Mouse (Mus musculus) lung, postnatal 10 days (tissue): Measurements from ENCODE around the gene Nln.

ENCODE experiments used
- DNase-seq: peaks from one replicate; pipeline ENCODE4 v3.0.0; 2021

The Nln gene

GRCm38 (mm10) chr13:104109288-104109815 is at the start of gene Nln, which contains the start of gene Sgtb:
Nln (minus strand) TSS chr13:104109614.
Sgtb (plus strand) TSS chr13:104109741.
- DNase-seq: peak; percentile 89

GRCm38 (mm10) chr13:104155686-104156085 is 46.3 kb upstream of the Nln start:
- DNase-seq: no peak

GRCm38 (mm10) chr13:104155106-104155505 is 45.7 kb upstream of the Nln start:
- no peak for DNase-seq

GRCm38 (mm10) chr13:104154180-104154579 is 44.8 kb upstream of the Nln start:
- no peak for DNase-seq

GRCm38 (mm10) chr13:104145646-104146045 is 36.2 kb upstream of the Nln start:
- no peak for DNase-seq

- no peak for DNase-seq
These were observed 35.5 kb upstream of the Nln start for GRCm38 (mm10) chr13:104144871-104145270.

GRCm38 (mm10) chr13:104139369-104140209 is 30.2 kb upstream of the Nln start:
- peak; percentile 89 for DNase-seq

- no peak for DNase-seq
These were observed 25.2 kb upstream of the Nln start for GRCm38 (mm10) chr13:104134510-104135085.

- no peak for DNase-seq
These were observed 23.1 kb upstream of the Nln start for GRCm38 (mm10) chr13:104132561-104132960.

GRCm38 (mm10) chr13:104123662-104124381 is 14.4 kb upstream of the Nln start:
- DNase-seq: no peak

- DNase-seq: peak; percentile 12
These were observed 12.8 kb upstream of the Nln start for GRCm38 (mm10) chr13:104122078-104122840.

GRCm38 (mm10) chr13:104114827-104115226 is 5.4 kb upstream of the Nln start:
- no peak for DNase-seq

- DNase-seq: no peak
These were observed 4.4 kb upstream of the Nln start for GRCm38 (mm10) chr13:104113782-104114181.

GRCm38 (mm10) chr13:104112266-104112900 is 3.0 kb upstream of the Nln start:
- DNase-seq: no peak

- DNase-seq: no peak
These were observed 1.1 kb upstream of the Nln start for GRCm38 (mm10) chr13:104110526-104110925.

GRCm38 (mm10) chr13:104109816-104110521 is 555 bp upstream of the Nln start:
- DNase-seq: peak; percentile 61

- DNase-seq: peak; percentile 24
These were observed 645 bp downstream of the Nln start for GRCm38 (mm10) chr13:104108651-104109287.

GRCm38 (mm10) chr13:104101606-104102235 is 7.7 kb downstream of the Nln start:
- no peak for DNase-seq

- no peak for DNase-seq
These were observed 9.0 kb downstream of the Nln start for GRCm38 (mm10) chr13:104100416-104100815.

GRCm38 (mm10) chr13:104097190-104097589 is 12.2 kb downstream of the Nln start:
- peak; percentile 32 for DNase-seq
